Mouse (Mus musculus) MEL-GATA-1-ER (cell line): ENCODE measurements around the gene Kifc3.

Source experiments
- DNase-seq: peaks from one replicate; pipeline ENCODE4 v3.0.0-alpha.2; 2012; ENCODE audit warnings: low read depth; ENCODE audit errors: extremely low read depth

The Kifc3 gene

GRCm38 (mm10) chr8:95202649-95203275 lies at the start of gene Kifc3:
Gene Kifc3, minus strand, starts transcription at chr8:95202812.
- DNase-seq: no peak

DNA sequence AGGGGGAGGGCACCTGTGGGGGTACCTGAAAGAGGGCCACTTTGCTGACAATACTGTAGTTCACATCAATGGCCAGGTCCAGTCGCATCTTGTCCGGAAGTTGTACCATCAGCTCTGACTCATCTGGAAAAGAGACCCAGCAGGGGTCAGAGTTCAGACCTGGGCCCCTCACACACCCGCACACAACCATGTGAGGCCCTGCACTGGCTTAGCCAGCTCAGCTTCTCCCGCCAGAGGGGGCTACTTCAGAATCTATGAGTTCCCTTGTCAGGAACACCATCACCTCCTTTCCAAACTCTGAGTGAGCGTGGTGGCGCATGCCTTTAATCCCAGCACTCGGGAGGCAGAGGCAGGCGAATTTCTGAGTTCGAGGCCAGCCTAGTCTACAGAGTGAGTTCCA lies 49.4 kb upstream of the Kifc3 start:
- DNase-seq: no peak

DNA sequence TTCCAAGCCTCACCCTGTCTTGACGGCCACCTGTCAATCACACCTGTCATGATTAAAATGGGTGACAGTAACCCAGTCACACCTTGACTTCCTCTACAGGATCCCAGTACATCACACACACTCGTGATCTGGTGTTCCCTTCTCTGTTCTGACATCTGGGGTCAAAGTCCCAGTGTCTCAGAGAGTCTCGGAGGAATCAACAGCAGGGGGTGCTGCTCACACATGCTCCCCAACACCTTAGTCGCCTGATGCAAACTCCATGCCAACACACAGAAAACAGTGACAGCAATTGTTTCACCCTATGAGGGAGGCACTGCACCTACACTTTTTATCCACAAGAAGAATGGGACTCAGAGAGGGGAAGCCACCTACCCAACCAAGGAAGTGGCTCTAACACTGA lies 47.2 kb upstream of the Kifc3 start:
- DNase-seq: no peak

GRCm38 (mm10) chr8:95247277-95247676 lies 44.7 kb upstream of the Kifc3 start:
- DNase-seq: no peak

DNA sequence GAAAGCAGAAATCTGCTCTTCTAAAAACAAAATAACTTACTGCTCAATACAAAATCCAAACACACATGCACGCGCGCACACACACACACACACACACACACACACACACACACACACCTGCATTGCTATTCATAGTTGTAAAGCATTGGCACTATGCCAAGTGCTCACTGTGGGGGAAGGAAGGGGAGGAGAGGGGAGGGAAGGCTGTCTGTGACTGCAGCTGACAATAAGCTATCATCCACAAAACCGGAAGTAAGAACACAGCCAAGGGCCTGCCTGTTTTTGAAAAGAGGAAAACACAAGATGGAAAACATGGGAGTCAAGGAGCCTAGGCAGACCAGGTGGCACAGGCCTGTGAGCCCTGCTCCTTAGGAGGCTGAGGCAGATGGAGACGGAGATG lies 42.6 kb upstream of the Kifc3 start:
- DNase-seq: peak; percentile 60

- DNase-seq: no peak
Measured at GRCm38 (mm10) chr8:95243853-95244252, 41.2 kb upstream of the Kifc3 start.

DNA sequence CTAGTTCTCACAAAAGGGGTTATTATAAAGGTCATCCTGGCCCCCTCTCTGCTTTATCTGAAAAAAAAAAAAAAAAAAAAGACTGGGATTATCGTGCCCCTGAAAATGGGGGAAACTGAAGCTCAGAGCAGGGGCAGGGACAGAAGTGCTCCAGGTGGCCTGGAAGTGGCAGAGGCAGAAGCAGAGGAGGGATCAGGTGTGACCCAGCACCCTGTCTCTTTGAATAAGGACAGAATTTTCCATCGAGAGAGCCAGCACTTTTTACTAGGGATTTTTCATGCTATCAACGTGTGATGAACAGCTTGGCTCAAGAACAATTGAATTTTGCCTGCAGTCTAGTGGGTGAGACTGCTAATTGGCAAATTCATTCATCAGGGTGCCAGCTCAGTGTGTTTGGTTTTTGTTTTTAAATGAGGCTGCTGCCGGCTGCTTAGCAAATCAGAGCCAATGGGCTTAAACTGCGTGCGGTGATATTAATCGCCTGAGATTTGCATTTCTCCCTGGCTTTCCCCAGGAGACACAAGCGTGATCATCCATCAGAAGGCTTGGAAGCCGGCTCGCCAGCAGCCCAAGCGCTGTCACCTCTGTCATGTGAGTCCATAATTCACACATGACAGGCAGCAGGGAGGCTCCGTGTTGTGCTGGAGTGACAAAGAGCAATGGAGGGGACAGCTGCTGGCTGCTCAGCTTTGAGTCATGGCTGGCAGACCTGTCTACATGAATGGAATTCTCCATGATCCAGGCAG lies 40.4 kb upstream of the Kifc3 start:
- DNase-seq: no peak

DNA sequence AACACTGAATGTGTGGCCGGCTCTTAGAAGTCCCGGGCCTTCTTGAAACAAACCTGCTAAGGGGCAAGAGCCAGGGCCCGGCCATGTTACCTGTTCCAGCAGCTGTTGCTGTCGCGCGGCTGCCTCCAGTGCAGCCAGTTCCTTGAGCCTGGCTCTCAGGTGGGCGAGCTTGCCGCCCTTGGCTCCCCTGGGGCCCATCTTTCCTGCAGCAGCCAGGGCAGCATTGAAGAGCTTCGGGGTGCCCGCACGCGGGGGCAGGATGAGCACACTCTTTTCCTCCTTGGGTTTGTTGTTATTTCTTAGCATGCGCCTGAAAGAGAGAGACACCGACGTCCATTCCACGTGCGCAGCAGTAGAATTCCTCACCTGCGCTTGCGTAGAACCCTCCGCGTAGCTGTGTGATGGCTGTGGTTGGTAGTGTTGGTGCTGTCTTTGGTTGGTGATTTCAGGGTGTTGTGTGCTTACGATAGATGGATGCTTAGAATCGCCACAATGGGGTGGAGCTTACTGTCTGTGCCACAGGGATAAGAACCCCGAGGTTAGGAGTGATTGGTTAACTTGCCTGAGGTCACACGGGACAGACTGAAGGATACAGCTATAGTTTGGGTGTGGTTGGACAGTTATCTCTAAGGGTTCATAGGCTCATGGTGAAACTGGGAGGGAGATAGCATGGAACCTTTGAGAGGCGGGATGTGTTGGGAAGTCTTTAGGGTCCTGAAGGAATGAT lies 39.6 kb upstream of the Kifc3 start:
- no peak for DNase-seq

DNA sequence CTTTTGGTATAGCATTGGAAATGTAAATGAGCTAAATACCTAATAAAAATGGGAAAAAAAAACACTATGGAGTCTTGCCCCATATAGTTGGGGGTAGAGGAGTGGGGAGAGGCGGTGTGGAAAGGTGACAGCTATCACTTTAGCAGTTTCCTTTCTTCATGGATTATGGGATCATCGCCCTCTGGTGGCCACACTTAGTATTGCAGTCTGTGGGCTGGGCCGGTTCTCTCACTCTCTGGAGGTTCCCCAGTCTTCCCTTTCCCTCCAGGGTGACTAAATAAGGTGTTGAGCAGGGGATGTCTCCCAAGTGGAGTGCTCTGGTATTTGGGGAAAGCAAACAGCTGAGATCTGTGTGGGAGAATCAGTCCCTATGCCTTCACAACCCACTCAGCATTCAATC lies 33.1 kb upstream of the Kifc3 start:
- peak; percentile 36 for DNase-seq

DNA sequence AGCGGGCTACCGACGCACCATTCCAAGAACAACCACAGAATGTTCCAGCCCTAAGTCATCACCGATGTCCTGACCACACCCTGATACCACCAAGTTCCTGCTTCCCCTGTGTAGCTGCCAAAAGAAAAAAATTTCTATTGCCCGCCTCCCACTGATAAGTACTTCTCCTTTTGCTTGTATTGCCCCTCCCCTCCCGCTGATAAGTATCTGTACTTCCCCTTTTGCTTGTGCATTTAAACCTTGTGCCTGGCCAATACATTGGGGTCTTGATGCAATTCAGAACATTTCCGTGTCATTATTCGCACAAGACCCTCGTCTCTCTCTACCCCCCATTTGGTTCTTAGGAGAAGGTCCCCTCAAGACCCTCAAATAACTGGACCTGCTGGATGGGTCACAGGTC lies 27.5 kb upstream of the Kifc3 start:
- DNase-seq: peak; percentile 78

DNA sequence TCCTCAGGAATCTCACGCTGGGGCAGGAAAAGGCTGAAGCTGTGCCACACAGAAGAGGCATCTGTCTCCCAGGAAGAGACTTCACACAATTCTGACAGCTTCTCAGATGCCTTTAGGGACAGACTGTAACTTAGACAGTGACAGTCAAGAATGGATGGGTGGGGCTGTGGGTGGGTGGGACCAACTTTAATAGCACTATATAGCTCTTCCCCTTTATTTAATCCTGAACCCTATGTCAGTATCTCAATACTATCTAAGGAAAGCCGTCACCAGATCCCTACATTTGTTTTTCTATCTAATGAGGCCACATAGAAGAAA lies 24.5 kb upstream of the Kifc3 start:
- DNase-seq: no peak

- DNase-seq: no peak
Measured at GRCm38 (mm10) chr8:95226251-95227150, 23.9 kb upstream of the Kifc3 start.

- no peak for DNase-seq
Measured at GRCm38 (mm10) chr8:95223969-95224368, 21.4 kb upstream of the Kifc3 start.

- DNase-seq: no peak
Measured at GRCm38 (mm10) chr8:95221045-95221444, 18.4 kb upstream of the Kifc3 start.

- no peak for DNase-seq
Measured at GRCm38 (mm10) chr8:95220571-95220998, 18.0 kb upstream of the Kifc3 start.

- DNase-seq: peak; percentile 24
Measured at GRCm38 (mm10) chr8:95219623-95220022, 17.0 kb upstream of the Kifc3 start.

DNA sequence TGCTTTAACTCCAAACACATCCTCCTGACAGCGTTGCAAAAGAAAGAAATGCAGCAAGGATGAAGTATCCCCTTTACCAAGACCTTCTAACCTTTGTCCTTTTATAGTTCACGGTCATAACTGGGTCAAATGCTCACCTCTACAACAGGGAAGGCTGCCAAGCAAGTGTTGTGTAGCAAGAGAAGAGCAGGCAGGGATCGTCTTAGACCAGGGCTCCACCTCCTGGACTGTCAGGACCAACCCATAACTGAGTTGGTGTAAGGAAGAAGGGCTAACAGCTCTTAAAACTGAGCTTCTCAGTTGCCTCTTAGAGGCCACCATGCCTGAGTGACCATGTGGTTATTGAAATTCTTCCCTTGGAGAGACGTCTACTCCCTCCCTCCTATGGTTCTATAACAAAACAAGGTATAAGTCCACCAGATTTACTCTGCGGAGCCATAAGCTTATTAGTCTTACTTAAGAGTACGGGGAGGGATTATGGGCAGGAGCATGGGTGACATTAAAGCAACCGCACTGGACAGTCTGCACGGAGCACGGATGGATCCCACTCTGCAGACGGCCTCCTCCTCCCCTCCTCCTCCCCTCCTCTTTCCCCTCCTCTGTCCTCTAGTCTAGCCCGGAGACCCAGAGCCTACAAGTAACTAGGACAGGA lies 13.2 kb upstream of the Kifc3 start:
- DNase-seq: no peak

DNA sequence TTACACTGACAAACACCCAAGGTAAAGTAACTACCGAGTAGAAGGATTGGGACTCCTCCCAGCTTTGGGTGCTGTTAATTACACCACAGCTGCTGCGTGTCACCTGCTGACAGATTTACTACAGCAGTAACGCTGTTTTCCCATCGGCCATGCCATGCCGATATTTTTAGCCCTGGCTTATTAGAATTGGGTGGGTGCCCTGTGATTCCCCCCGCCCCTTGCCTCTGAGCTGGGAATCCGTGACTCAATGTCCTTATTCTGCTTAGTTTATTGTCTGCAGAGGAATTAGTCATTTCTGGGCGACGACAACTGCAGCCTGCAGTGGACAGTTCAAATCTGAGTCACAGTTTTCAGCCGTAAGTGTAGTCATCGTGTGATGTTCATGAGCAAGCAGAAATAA lies 7.3 kb upstream of the Kifc3 start:
- DNase-seq: no peak

DNA sequence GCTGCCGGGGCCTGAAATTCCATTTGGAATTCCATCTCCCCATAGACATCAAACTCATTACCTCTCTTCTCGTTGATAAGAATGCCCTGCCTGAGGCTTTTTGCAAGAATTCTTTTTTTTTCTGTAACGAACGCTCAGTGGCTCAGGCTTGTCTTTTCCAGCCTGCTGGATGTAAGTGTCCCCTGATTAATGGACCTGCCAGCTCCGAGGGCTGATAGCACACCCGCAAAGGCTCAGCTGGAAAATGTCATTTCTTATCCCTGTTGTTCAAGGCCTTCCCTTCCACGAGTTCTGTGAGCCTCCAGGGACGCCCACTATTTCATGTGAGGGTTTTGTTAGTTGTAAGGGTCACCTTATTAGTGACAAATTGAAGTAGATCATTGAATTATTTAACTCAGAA lies 3.3 kb upstream of the Kifc3 start:
- DNase-seq: no peak

GRCm38 (mm10) chr8:95204039-95204380 lies 1.4 kb upstream of the Kifc3 start:
- DNase-seq: peak; percentile 21

- no peak for DNase-seq
Measured at GRCm38 (mm10) chr8:95203326-95204038, 870 bp upstream of the Kifc3 start.
